Mouse (Mus musculus) lung, adult 2 months (tissue): ENCODE data around the gene Inca1.

ENCODE experiments used
- CTCF ChIP-seq: fragments of 200-500 bp; IDR thresholded peaks from 2 replicates; pipeline ENCODE4 v1.5.1; 2011; ENCODE audit warnings: mild to moderate bottlenecking, low read length, control low read depth; ENCODE audit not compliant: insufficient read depth
- POLR2A ChIP-seq: fragments of 200-500 bp; IDR thresholded peaks from 2 replicates; pipeline ENCODE4 v1.6.1; 2011; ENCODE audit warnings: low read depth, mild to moderate bottlenecking, control low read depth, low read length, borderline replicate concordance; ENCODE audit errors: extremely low read depth

- TF ChIP-seq CTCF, result no peak
- no peak for TF ChIP-seq POLR2A
Measured at GRCm38 (mm10) chr11:70674501-70674900, 25.5 kb downstream of the Inca1 start.
